Mouse (Mus musculus) stomach, embryonic 14.5 days (tissue): ENCODE measurements around the gene Rec114. TPM values are rescaled to one million over a fixed set of nuclear protein-coding genes. Genes with fewer than 3 reads are reported as not detected.

Experiments
- ATAC-seq: fragments of 200-750 bp; cut with Nextera tagmentation; 2 replicates; pipeline ENCODE4 v1.8.0; 2017; ENCODE audit warnings: low read depth, moderate TSS enrichment; ENCODE audit not compliant: insufficient number of reproducible peaks, insufficient read depth, low FRiP score
- H3K27ac ChIP-seq: fragments of 300-500 bp; sonication (generic); 2 replicates; pipeline ENCODE4 v1.5.1; 2014; ENCODE audit warnings: mild to moderate bottlenecking, low read length, moderate library complexity, mixed read lengths
- H3K27me3 ChIP-seq: fragments of 300-500 bp; sonication (generic); 2 replicates; pipeline ENCODE4 v1.6.1; 2014; ENCODE audit warnings: low read length, control low read depth, mixed read lengths; ENCODE audit not compliant: control insufficient read depth, insufficient read depth
- H3K36me3 ChIP-seq: fragments of 300-500 bp; sonication (generic); 2 replicates; pipeline ENCODE4 v1.6.1; 2014; ENCODE audit warnings: mild to moderate bottlenecking, control low read depth, low read length, moderate library complexity, mixed read lengths; ENCODE audit not compliant: control insufficient read depth, insufficient read depth
- H3K4me1 ChIP-seq: fragments of 300-500 bp; sonication (generic); 2 replicates; pipeline ENCODE4 v1.6.1; 2014; ENCODE audit warnings: low read length, control low read depth, mixed read lengths; ENCODE audit not compliant: control insufficient read depth, insufficient read depth
- H3K4me2 ChIP-seq: fragments of 300-500 bp; sonication (generic); replicated peaks from 2 replicates; pipeline ENCODE4 v1.6.1; 2014; ENCODE audit warnings: low read depth, low read length, control low read depth
- H3K4me3 ChIP-seq: fragments of 300-500 bp; sonication (generic); 2 replicates; pipeline ENCODE4 v1.5.1; 2014; ENCODE audit warnings: low read depth, low read length, control low read depth
- H3K9ac ChIP-seq: fragments of 300-500 bp; sonication (generic); replicated peaks from 2 replicates; pipeline ENCODE4 v1.6.1; 2014; ENCODE audit warnings: low read depth, mild to moderate bottlenecking, control low read depth, low read length, moderate library complexity, mixed read lengths
- H3K9me3 ChIP-seq: fragments of 300-500 bp; sonication (generic); 2 replicates; pipeline ENCODE4 v1.6.1; 2016; ENCODE audit warnings: low read depth, low read length, control low read depth; ENCODE audit not compliant: control insufficient read depth
- WGBS: fragments of 180-500 bp; shearing (Covaris S2); extraction: QIAGEN DNeasy Blood & Tissue Kit; methylation state at CpG from one replicate; pipeline ENCODE4 v1.1.7; 2014; 5-methylcytosine and 5-hydroxymethylcytosine counted together
- polyA plus RNA-seq: library from polyadenylated mRNA; unstranded; fragments of >200 nt; fragmentation: Nextera tagmentation; extraction: Ambion mirVana; gene quantifications from 2 replicates; pipeline ENCODE4 v1.2.1, GENCODE M21; 2014

Gene Rec114
- polyA plus RNA-seq, 1 experiment from 2014 or later = 2.5 TPM

GRCm38 (mm10) chr9:58630441-58630840 is 113.3 kb downstream of the Rec114 start:
- 66% methylated on average over 2 of the region's 2 CpGs for WGBS
- Histone ChIP-seq H3K4me2 (no peak overlapping the region), H3K4me3 (no peak overlapping the region), H3K9ac (no peak overlapping the region), H3K36me3 (peaks cover 7% of the 10 kb centered on the region; the same call in 1 of the 2 replicates), H3K27ac (no peak overlapping the region), H3K27me3 (no peaks in the 10 kb centered on the region), H3K9me3 (no peaks in the 10 kb centered on the region), H3K4me1 (0 out of 2 replicates have a peak, but pooled peaks cover 3% of the 10 kb centered on the region)
- ATAC-seq = no peak

- Histone ChIP-seq H3K4me2 (no peak overlapping the region), H3K9ac (no peak overlapping the region), H3K9me3 (no peaks in the 10 kb centered on the region), H3K4me1 (0 out of 2 replicates have a peak, but pooled peaks cover 3% of the 10 kb centered on the region), H3K27me3 (no peaks in the 10 kb centered on the region), H3K27ac (no peak overlapping the region), H3K4me3 (no peak overlapping the region), H3K36me3 (peaks cover 7% of the 10 kb centered on the region; the same call in 1 of the 2 replicates)
- ATAC-seq = no peak
- WGBS = 65% methylated on average over 2 of the region's 2 CpGs
Measured at GRCm38 (mm10) chr9:58627197-58627596, 116.6 kb downstream of the Rec114 start.

DNA sequence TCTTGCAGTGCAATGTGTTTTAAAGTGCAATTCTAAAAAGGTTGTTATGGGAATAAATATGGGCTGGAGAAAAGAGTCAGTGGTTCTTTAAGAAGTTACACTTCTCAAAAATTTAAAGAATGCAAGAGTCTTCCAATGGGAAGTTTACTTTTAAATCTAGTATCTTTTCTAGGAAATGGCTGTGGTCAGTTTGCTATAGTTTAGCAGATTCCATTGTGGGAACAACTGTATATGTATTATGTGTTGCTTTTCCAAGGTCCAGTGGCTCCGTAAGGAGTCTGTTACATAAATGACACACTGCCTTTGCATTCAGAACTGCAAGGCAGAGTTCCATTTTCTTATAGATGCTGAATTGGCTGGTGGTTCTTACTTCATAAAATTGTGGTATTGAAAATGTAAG is 120.8 kb downstream of the Rec114 start:
- no peak overlapping the region for H3K4me3 ChIP-seq
- 57% methylated on average over 1 of the region's 1 CpGs for whole genome bisulfite sequencing
- no peaks in the 10 kb centered on the region for H3K9me3 ChIP-seq
- H3K9ac ChIP-seq = no peak overlapping the region
- H3K4me1 ChIP-seq = peaks cover 4% of the 10 kb centered on the region; the same call in 1 of the 2 replicates
- H3K36me3 ChIP-seq = 0 out of 2 replicates have a peak, but pooled peaks cover 2% of the 10 kb centered on the region
- no peak overlapping the region for H3K4me2 ChIP-seq
- no peaks in the 10 kb centered on the region for H3K27me3 ChIP-seq
- ATAC-seq = no peak
- no peak overlapping the region for H3K27ac ChIP-seq

GRCm38 (mm10) chr9:58615064-58615938 is 128.5 kb downstream of the Rec114 start:
- Histone ChIP-seq H3K9ac (no peak overlapping the region), H3K9me3 (no peaks in the 10 kb centered on the region), H3K4me2 (no peak overlapping the region), H3K4me3 (no peak overlapping the region), H3K27ac (no peak overlapping the region), H3K27me3 (no peaks in the 10 kb centered on the region), H3K4me1 (peaks cover 13% of the 10 kb centered on the region; the same call in 1 of the 2 replicates), H3K36me3 (no peaks in the 10 kb centered on the region)
- 74% methylated on average over 3 of the region's 3 CpGs for WGBS
- no peak for ATAC-seq

- Histone ChIP-seq H3K9ac (no peak overlapping the region), H3K27ac (no peak overlapping the region), H3K4me1 (peaks cover 9% of the 10 kb centered on the region; the same call in 1 of the 2 replicates), H3K4me2 (no peak overlapping the region), H3K9me3 (no peaks in the 10 kb centered on the region), H3K27me3 (no peaks in the 10 kb centered on the region), H3K36me3 (no peaks in the 10 kb centered on the region), H3K4me3 (no peak overlapping the region)
- WGBS = 83% methylated on average over 1 of the region's 1 CpGs
- ATAC-seq = no peak
Measured at GRCm38 (mm10) chr9:58613790-58614189, 130.0 kb downstream of the Rec114 start.

Other genes starting within 250 kb of the Rec114 start
- 43.0 and 45.7 TPM in 2 replicates for gene Cd276, start 188.5 kb downstream of the Rec114 start, polyA plus RNA-seq
- 152 and 154 TPM in 2 replicates for gene Nptn, start 161.7 kb downstream of the Rec114 start, polyA plus RNA-seq
- gene Hcn4, start 79.4 kb upstream of the Rec114 start, polyA plus RNA-seq = 0.34 and 0.51 TPM in 2 replicates